Mouse (Mus musculus) cerebellum, adult 2 months (tissue): Measurements from ENCODE around the gene Tmco1. TPM values are rescaled to one million over a fixed set of nuclear protein-coding genes. Genes with fewer than 3 reads are reported as not detected.
A peak's percentile ranks its signal among the peaks of the same experiment; 100 is the strongest.

Source experiments
- DNase-seq, 2 experiments: peaks; one replicate each; pipeline ENCODE4 v3.0.0; 2021
- H3K27ac ChIP-seq: fragments of 200-500 bp; 2 replicates; pipeline ENCODE4 v1.5.1; 2012; ENCODE audit warnings: low read length, control low read depth, inconsistent platforms; ENCODE audit not compliant: insufficient read depth
- H3K27me3 ChIP-seq: fragments of 200-500 bp; 2 replicates; pipeline ENCODE4 v1.6.1; 2012; ENCODE audit warnings: inconsistent platforms, mild to moderate bottlenecking, low read length, moderate library complexity; ENCODE audit not compliant: control insufficient read depth, insufficient read depth
- H3K4me1 ChIP-seq: fragments of 200-500 bp; 2 replicates; pipeline ENCODE4 v1.6.1; 2011; ENCODE audit warnings: low read length; ENCODE audit not compliant: control insufficient read depth, insufficient read depth
- H3K4me3 ChIP-seq: fragments of 200-500 bp; replicated peaks from 2 replicates; pipeline ENCODE3; 2011; ENCODE audit warnings: mild to moderate bottlenecking, low read depth, low read length, control low read depth; ENCODE audit not compliant: insufficient read depth
- CTCF ChIP-seq: fragments of 200-500 bp; IDR thresholded peaks from 2 replicates; pipeline ENCODE4 v1.5.1; 2011; ENCODE audit warnings: low read depth, mild to moderate bottlenecking, control low read depth, low read length, moderate library complexity, borderline replicate concordance; ENCODE audit not compliant: insufficient read depth
- POLR2A ChIP-seq: fragments of 200-500 bp; IDR thresholded peaks from 2 replicates; pipeline ENCODE4 v1.6.1; 2011; ENCODE audit warnings: low read length, control low read depth, borderline replicate concordance; ENCODE audit not compliant: insufficient read depth
- WGBS: fragments of 180-500 bp; shearing (Covaris S2); methylation state at CpG from one replicate; pipeline ENCODE4 v1.1.7; 2018; 5-methylcytosine and 5-hydroxymethylcytosine counted together
- polyA plus RNA-seq: library from polyadenylated mRNA; depleted of rRNA; stranded (reverse); fragments of >200 nt; gene quantifications from 2 replicates; pipeline ENCODE4 v1.2.3, GENCODE M21; 2012

Gene Tmco1
- polyA plus RNA-seq, 1 experiment, result 71.7 TPM

DNA sequence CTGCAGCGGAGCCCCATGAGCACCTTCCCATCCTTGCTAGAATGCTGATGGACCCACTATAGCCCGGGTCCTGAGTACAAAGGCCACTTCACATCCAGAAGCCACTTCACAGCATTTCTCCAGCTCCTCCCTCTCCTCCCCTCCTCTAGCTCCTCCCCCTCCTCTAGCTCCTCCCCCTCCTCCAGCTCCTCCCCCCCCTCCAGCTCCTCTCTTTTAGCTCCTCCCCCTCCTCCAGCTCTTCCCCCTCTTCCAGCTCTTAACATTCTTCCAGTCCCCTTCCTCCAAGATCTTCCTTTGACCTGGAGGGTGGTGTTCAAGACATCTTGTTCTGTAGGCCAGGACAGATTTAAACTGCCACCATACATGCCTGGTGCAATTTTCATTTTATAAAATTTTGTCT, 8.1 kb upstream of the Tmco1 start:
- WGBS, result 86% methylated on average over 2 of the region's 2 CpGs
- no peak overlapping the region for H3K27ac ChIP-seq

DNA sequence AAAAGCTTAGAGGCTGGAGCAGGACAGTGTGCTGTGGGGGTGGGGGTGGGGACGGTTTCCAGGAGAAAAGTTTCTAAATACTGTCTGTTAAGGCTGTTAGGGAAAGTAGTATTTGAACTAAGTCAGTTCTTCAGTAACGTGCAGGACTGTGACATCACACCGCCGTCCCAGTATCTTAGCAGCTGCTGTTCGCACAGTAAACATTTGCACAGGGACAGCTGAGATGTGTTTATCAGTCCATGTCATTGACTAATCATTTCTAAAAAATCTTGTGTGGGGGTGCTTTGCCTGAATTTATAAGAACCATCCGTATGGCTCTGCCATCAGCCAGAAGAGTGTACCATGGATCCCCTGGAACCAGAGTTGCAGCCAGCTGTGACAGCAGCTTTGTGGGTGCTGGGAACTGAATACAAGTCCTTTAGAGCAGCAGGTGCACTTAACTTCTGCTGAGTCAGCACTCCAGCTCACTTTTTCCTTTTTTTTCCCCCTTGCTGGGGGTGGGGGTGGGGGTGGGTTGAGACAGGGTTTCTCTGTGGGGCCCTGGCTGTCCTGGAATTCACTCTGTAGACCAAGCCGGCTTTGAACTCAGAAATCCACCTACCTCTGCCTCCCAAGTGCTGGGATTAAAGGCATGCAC, 2.6 kb upstream of the Tmco1 start:
- WGBS, result 64% methylated on average over 7 of the region's 7 CpGs
- TF ChIP-seq CTCF, result no peak
- no peak for TF ChIP-seq POLR2A
- Histone ChIP-seq H3K4me3 (no peak overlapping the region), H3K4me1 (peaks cover 3% of the 10 kb centered on the region; the same call in 1 of the 2 replicates), H3K27ac (no peak overlapping the region), H3K27me3 (no peaks in the 10 kb centered on the region)
- DNase-seq, result no peak

More for the DNA sequence above, 8.1 kb upstream of the Tmco1 start:
- Histone ChIP-seq H3K27me3 (no peaks in the 10 kb centered on the region), H3K4me1 (no peaks in the 10 kb centered on the region), H3K4me3 (no peak overlapping the region)
- TF ChIP-seq CTCF (no peak), POLR2A (no peak)
- DNase-seq, result no peak

DNA sequence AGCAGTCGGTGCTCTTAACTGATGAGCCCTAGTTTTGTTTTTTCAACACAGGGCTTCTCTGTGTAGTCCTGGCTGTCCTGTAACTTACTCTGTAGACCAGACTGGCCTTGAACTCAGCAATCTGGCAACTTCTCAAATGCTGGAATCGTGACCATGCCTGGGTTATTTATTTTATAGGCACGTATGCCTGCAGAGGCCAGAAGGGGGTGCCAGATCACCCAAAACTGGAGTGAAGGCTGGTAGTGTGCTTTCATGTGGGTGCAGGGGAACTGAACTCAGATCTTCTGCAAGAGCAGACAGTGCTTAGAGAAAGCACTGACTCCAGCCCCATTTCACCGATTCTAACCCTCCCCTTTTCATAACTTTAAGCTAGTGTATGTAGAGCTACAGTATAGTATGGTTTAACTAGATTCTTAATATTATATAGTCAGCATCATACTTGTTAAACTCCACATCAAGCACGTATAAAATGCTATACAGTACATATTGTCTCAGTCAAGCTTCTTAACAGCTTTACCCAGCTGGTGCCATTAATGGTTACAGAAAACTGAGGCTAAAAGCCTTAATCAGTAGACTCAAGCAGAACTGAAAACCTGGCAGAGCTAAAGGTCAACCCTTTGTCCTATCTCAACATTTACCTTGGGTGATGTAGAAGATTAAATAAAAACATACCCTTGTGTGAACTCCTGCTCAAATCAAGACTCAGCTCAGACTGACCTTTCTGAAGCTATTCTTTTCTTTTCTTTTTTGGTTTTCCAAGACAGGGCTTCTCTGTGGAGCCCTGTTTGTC, 1.5 kb upstream of the Tmco1 start:
- H3K4me1 ChIP-seq, result peaks cover 3% of the 10 kb centered on the region; the same call in 1 of the 2 replicates
- 51% methylated on average over 5 of the region's 5 CpGs for WGBS
- no peak overlapping the region for H3K4me3 ChIP-seq
- no peaks in the 10 kb centered on the region for H3K27me3 ChIP-seq
- DNase-seq, result peak; percentile 45 to 46
- TF ChIP-seq POLR2A (no peak), CTCF (peak; percentile 50; the same call in 1 of the 2 replicates)
- H3K27ac ChIP-seq, result no peak overlapping the region

- Histone ChIP-seq H3K27me3 (no peaks in the 10 kb centered on the region), H3K27ac (no peak overlapping the region), H3K4me1 (peaks cover 3% of the 10 kb centered on the region), H3K4me3 (peak overlapping the region; percentile 34)
- WGBS, result 54% methylated on average over 11 of the region's 11 CpGs
- DNase-seq, result peak; percentile 10 to 25
- no peak for TF ChIP-seq CTCF
- no peak for TF ChIP-seq POLR2A
Observed at GRCm38 (mm10) chr1:167307674-167308073, 504 bp upstream of the Tmco1 start.

- H3K27ac ChIP-seq, result no peak overlapping the region
- H3K4me1 ChIP-seq, result peaks cover 3% of the 10 kb centered on the region
- DNase-seq, result no peak
Observed at GRCm38 (mm10) chr1:167312367-167312766, 4.2 kb downstream of the Tmco1 start.

GRCm38 (mm10) chr1:167313220-167313619, 5.0 kb downstream of the Tmco1 start:
- no peak for TF ChIP-seq POLR2A
- peak; percentile 16; the same call in 1 of the 2 replicates for TF ChIP-seq CTCF
- DNase-seq, result no peak
- H3K4me3 ChIP-seq, result no peak overlapping the region
- peaks cover 3% of the 10 kb centered on the region for H3K4me1 ChIP-seq
- H3K27me3 ChIP-seq, result no peaks in the 10 kb centered on the region
- H3K27ac ChIP-seq, result no peak overlapping the region
- 82% methylated on average over 4 of the region's 4 CpGs for WGBS

More at GRCm38 (mm10) chr1:167312367-167312766, 4.2 kb downstream of the Tmco1 start:
- TF ChIP-seq CTCF, result no peak
- TF ChIP-seq POLR2A, result no peak
- Histone ChIP-seq H3K27me3 (no peaks in the 10 kb centered on the region), H3K4me3 (no peak overlapping the region)

- WGBS, result 98% methylated on average over 6 of the region's 6 CpGs
- DNase-seq, result no peak
- H3K27me3 ChIP-seq, result no peaks in the 10 kb centered on the region
- no peak overlapping the region for H3K4me3 ChIP-seq
- TF ChIP-seq CTCF, result no peak
- TF ChIP-seq POLR2A, result no peak
- no peaks in the 10 kb centered on the region for H3K4me1 ChIP-seq
- no peak overlapping the region for H3K27ac ChIP-seq
Observed at GRCm38 (mm10) chr1:167321691-167322090, 13.5 kb downstream of the Tmco1 start.
